Mouse (Mus musculus) heart, postnatal 36 days (tissue): ENCODE measurements around the gene Pld3. TPM values are rescaled to one million over a fixed set of nuclear protein-coding genes. Genes with fewer than 3 reads are reported as not detected.

Experiments used
- DNase-seq, 2 experiments: peaks; one replicate each; pipeline ENCODE4 v3.0.0; 2021 to 2022
- intact Hi-C: fragments of 180-260 bp; cut with DNase I; formaldehyde crosslinking; loops from one replicate; pipeline ENCODE4 v1.15.1; 2025
- total RNA-seq, 2 experiments: library from RNA; stranded (reverse); gene quantifications; 2 replicates each; pipeline ENCODE4 v1.2.3; 2021

The Pld3 gene
- total RNA-seq, 2 experiments from 2014 or later, result 26.0 to 29.0 TPM

DNA sequence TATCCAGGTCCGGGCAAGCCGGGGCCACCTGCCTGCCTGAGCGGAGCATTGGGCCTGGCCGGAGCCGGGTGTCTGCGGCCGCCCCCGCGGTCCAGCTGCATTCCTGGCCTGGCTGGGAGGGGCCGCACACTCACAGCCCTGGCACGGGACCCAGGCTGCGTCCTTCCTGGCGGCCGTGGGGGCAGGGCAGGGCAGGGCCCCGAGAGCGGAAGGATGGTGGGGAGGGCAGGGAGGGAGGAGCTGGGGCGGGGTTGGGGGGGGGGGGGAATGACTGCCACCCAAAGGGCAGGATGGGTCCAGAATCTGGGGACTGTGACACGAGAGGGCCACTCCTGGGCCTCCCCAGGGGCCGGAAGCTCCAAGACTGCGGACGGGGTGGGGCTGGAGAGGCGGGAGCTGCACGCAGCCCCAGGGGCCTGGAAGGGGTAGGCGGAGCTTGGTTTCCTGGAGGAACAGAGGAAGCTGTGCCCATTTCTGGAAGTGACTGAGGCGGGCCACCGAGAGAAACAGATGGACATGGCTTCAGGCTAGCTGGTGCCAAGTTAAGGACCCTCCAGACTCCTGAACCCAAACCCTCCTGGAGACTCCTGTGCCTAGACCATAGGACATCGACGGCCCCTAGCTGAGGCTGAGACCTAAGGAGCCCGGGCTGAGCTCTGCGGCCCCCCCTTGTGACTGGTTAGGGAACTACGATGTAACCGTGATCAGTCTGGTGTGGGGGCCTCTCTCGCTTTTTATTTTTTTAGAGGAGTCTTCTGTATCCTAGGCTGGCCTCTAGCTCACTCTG is 62.3 kb downstream of the Pld3 start:
- intact Hi-C loops, result loop anchor here (2.0 kb wide), 1 partner anchor 16 kb away; no protein-coding TSS in a partner anchor
- DNase-seq, result peak; percentile 92 to 96

DNA sequence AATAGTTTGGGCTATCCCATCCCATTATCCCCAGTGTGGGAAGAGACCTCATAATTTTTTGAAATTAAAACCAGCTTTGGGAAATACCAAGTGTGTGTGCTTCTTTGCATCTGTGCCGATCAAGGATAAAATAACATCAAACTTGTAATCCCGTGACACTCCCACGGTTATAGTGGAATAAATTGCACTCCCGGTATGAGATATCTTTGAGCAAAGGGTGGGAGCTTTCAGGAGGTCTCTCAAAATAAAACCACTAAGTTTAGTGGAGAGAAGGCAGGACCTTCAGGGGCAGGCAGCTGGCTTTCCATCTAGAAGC is 62.8 kb downstream of the Pld3 start:
- DNase-seq, result no peak
- intact Hi-C loops, result loop anchor here (2.0 kb wide), 1 partner anchor 15 kb away; no protein-coding TSS in a partner anchor

- intact Hi-C loops, result loop anchor here (10.0 kb wide), 1 partner anchor 325 kb away; the partner anchor contains the start of gene Egln2
- DNase-seq, result no peak
Observed at GRCm38 (mm10) chr7:27489270-27489869, 63.6 kb downstream of the Pld3 start.

- intact Hi-C loops, result loop anchor here (10.0 kb wide), 1 partner anchor 323 kb away; the partner anchor contains the start of gene Egln2
- DNase-seq, result peak; percentile 49 to 51
Observed at GRCm38 (mm10) chr7:27487740-27488268, 65.2 kb downstream of the Pld3 start.

GRCm38 (mm10) chr7:27486770-27487697 is 66.0 kb downstream of the Pld3 start, which contains the start of gene Sertad1:
Gene Sertad1, plus strand, starts transcription at chr7:27486910.
- DNase-seq, result peak; percentile 100
- intact Hi-C loops, result loop anchor here (10.0 kb wide), 1 partner anchor 322 kb away; the partner anchor contains the start of gene Egln2

DNA sequence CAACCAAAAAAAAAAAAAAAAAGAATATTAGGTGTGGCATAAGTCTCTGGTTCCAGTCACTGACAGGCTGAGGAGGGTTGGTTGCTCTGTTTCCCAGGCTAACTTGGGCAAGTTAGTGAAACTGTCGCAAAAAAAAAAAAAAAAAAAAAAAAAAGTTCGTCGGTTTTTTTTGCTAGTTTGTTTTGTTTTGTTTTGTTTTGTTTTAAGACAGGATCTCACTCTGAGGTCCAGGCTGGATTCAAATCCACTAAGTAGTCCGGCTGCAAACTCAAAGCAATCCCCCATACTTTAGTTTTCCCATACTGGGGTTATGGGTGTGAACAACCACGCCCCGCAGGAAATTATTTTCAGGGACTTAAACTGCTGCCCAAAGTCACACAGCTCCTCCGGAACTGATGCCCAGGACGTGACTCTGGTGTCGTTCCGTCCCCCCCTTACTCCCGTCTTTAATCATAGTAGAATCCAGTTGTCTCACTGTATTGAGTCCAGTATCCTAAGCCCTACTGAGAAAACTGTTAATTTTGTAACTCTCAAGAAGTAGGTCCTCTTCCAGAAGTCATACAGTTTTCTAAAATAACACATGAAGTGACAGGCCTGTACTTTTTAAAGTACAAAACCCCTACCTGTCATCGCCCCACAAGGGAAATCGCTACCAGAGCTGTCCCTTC is 66.8 kb downstream of the Pld3 start:
- peak in 1 of 2 experiments; percentile 50 for DNase-seq
- intact Hi-C loops, result loop anchor here (10.0 kb wide), 1 partner anchor 321 kb away; the partner anchor contains the start of gene Egln2

DNA sequence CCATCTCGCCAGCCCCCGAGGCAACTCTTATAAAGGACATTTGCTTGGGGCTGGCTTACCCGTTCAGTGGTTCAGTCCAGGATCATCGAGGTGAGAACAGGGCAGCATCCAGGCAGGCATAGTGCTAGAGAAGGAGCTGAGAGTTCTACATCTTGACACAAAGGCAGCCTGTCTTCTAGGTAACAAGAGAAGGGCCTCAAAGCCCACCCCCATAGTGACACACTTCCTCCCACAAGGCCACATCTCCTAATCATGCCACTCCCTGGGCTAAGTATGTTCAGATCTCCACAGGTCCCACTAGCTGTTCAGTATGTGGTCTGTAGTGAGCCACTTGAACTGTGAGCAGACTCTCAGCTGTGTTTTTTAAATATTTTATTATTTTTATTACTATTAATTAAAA is 69.2 kb downstream of the Pld3 start:
- intact Hi-C loops, result loop anchor here (10.0 kb wide), 1 partner anchor 319 kb away; the partner anchor contains the start of gene Egln2
- no peak for DNase-seq

Other genes starting within 250 kb of the Pld3 start
- 100 to 1,000 TPM; 207 to 236 TPM for gene Ltbp4, start 215.5 kb downstream of the Pld3 start, total RNA-seq
- gene Shkbp1, start 197.2 kb downstream of the Pld3 start, total RNA-seq, result 1 to 10 TPM; 6.5 to 7.5 TPM
- gene Gm20479, start 195.8 kb downstream of the Pld3 start, total RNA-seq, result not detected
- under 1 TPM; 0.22 to 0.41 TPM for gene Sptbn4, start 105.5 kb downstream of the Pld3 start, total RNA-seq
- 10 to 100 TPM; 29.9 to 31.8 TPM for gene Blvrb, start 105.2 kb downstream of the Pld3 start, total RNA-seq
- gene Sertad3, start 79.5 kb downstream of the Pld3 start, total RNA-seq, result 1 to 10 TPM; 8.3 to 8.4 TPM
- 10 to 100 TPM in 1 of 2 experiments, 1 to 10 TPM in 1; 9.5 to 11.5 TPM for gene Sertad1, start 66.3 kb downstream of the Pld3 start, total RNA-seq
- under 1 TPM; 0.95 to 0.97 TPM for gene Prx, start 53.9 kb downstream of the Pld3 start, total RNA-seq
- gene Hipk4, start 30.0 kb downstream of the Pld3 start, total RNA-seq, result under 1 TPM; 0.14 to 0.17 TPM
- gene 2310022A10Rik, start within 50 bp of the Pld3 start, total RNA-seq, result 10 to 100 TPM; 67.6 to 69.0 TPM
- 100 to 1,000 TPM; 172 to 194 TPM for gene Akt2, start 38.3 kb upstream of the Pld3 start, total RNA-seq
- gene Ttc9b, start 100.7 kb upstream of the Pld3 start, total RNA-seq, result not detected
- gene Map3k10, start 121.4 kb upstream of the Pld3 start, total RNA-seq, result 10 to 100 TPM; 20.6 to 23.1 TPM
- under 1 TPM; 0.44 to 0.60 TPM for gene Zfp607b, start 136.1 kb upstream of the Pld3 start, total RNA-seq
- gene Zfp60, start 178.2 kb upstream of the Pld3 start, total RNA-seq, result 1 to 10 TPM; 7.9 to 8.3 TPM